Mouse (Mus musculus): Measurements from ENCODE around the gene Gpr88.
"Not testable (repeated sequence)": the region's sequence is repeated elsewhere in the genome, so short reads cannot be mapped to it uniquely, and the experiment has no call there.

Gene Gpr88

DNA sequence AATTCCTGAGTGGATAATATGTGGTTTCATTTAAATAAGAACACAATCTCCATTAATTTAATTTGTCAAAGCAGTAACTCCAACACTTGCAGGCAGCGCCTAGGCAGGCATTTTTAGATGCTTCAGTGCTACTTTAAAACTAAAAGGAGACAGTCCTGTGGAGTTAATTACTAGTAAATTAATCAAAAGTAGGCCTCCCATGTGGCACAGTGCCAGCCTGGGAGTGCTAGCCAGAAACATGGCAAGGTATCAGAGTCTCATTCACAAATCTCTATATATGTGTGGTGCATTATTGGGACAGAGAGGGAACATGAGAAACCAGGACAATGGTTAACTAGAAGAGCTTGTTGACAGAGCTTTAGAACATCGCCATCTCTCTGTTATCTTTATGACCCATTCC is 4.3 kb downstream of the Gpr88 start:
- no peak for ATAC-seq (ENCODE audit: insufficient number of reproducible peaks, low FRiP score, low TSS enrichment)

- ATAC-seq (ENCODE audit: insufficient number of reproducible peaks, low FRiP score, low TSS enrichment) = no peak
Measured at GRCm38 (mm10) chr3:116244476-116244875, 8.8 kb downstream of the Gpr88 start.

DNA sequence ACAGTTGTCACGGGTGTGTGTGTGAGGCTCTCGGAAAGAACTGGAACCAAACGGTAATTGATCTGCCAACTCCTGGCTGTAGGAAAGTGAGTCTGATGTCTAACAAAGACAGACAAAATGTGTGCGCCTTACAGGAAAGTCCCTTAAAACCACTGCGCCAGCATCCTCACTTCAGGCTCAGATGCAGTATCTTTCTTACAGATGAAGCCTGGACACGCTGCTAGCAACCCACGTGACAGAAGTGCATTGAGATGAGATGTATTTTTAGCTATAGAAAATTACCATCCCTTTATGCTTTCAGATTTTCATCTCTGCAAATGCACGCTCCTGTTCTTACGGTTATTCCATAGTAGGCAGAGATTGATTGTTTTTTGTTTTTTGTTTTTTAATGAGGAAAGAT is 10.6 kb downstream of the Gpr88 start:
- ATAC-seq (ENCODE audit: insufficient number of reproducible peaks, low FRiP score, low TSS enrichment) = no peak

GRCm38 (mm10) chr3:116237527-116237926 is 15.8 kb downstream of the Gpr88 start:
- ATAC-seq (ENCODE audit: insufficient number of reproducible peaks, low FRiP score, low TSS enrichment) = no peak

DNA sequence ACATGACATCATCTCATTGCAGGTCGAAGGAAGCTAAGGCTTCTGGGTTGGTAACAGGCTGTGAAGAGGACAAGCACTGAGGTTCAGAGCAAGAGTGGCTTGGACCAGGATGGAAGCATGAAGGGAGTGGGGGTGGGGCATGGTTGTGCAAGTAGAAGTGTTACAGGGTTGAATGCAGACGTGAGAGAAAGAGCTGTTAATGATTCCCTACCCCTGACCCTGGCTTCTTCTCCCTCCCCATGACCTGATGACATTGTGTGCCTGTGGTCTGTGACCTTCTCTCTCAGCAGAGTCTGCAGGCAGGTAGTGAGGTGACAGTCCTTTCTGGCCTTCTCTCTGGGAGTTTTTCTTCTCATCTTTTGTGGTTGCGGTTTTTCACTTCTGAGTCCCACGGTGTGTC is 16.4 kb downstream of the Gpr88 start:
- no peak for ATAC-seq (ENCODE audit: insufficient number of reproducible peaks, low FRiP score, low TSS enrichment)

- ATAC-seq (ENCODE audit: insufficient number of reproducible peaks, low FRiP score, low TSS enrichment) = no peak
Measured at GRCm38 (mm10) chr3:116233515-116233914, 19.8 kb downstream of the Gpr88 start.

DNA sequence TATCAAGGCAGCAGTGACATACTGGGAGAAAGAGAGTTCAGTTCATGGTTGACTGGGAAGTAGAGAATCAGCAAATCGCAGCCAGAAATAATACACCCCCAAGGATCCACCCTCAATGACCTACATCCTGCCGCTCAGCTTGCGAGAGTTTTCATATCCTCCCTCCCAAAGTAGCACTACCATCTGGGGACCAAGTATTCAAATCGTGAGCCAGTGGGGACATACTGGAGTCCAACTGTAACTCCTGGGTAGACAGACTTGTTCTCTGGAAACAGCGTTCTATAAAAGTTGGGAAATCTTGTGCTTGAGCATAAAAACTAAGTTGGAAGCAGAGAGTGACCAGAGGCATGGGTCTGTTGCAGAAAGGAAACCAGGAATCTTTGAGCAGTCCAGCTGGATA is 20.5 kb downstream of the Gpr88 start:
- ATAC-seq (ENCODE audit: insufficient number of reproducible peaks, low FRiP score, low TSS enrichment) = no peak

DNA sequence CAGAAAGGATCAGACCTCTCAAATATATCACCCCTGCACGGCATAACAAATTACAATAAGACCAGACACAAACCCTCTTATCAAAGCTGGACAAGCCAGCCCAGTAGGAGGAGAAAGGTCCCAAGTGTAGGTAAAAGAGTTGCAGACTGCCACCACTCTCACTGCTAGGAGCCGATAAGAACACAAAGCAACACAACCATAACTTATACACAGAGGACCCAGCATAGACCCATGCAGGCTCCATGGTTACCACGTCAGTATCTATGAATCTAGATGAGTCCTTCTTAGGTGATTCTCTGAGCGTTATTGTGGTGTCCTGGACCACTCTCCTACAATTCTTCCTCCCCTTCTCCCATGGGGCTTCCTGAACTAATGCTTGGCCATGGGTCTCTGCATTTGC is 24.0 kb downstream of the Gpr88 start:
- no peak for ATAC-seq (ENCODE audit: insufficient number of reproducible peaks, low FRiP score, low TSS enrichment)

- no peak for ATAC-seq (ENCODE audit: insufficient number of reproducible peaks, low FRiP score, low TSS enrichment)
Measured at GRCm38 (mm10) chr3:116228360-116229245, 24.7 kb downstream of the Gpr88 start.

DNA sequence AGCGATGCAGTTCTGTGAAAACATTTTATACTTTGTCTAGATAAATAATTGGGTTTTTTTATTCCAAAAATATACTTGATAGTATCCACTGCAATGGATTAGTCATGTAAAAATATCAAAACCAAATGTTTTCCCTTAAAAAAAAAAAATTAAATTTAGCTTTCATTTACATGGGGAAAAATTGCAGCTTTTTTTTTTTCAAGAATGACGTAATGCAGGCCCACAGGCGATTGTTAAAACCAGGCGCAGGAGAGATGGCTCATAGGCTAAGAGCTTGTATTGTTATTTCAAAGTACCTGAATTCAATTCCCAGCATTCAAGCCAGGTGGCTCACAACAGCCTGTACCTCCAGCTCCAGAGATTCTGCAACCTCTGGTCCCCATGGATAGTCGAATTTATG is 25.9 kb downstream of the Gpr88 start:
- no peak for ATAC-seq (ENCODE audit: insufficient number of reproducible peaks, low FRiP score, low TSS enrichment)

DNA sequence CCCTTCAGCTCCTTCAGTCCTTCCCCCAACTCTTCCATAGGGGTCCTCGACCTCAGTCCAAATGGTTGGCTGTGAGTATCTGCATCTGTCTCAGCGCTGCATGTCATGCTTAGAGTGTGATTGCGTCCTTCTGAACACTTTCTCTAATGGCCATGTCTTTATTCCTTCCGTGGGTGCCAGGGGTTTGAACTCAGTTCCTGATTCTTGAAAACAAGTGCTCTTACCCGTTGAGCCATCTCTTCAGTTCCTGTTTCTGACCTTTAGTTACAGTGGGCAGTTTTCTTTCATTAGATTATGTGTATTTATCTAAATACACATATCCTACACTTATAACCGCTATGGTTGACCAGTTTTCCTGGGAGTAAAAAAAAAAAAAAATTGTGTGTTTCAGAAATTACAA is 26.4 kb downstream of the Gpr88 start:
- no peak for ATAC-seq (ENCODE audit: insufficient number of reproducible peaks, low FRiP score, low TSS enrichment)

GRCm38 (mm10) chr3:116222511-116223243 is 30.6 kb downstream of the Gpr88 start:
- no peak for ATAC-seq (ENCODE audit: insufficient number of reproducible peaks, low FRiP score, low TSS enrichment)

GRCm38 (mm10) chr3:116221686-116222010 is 31.7 kb downstream of the Gpr88 start:
- ATAC-seq (ENCODE audit: insufficient number of reproducible peaks, low FRiP score, low TSS enrichment) = no peak

DNA sequence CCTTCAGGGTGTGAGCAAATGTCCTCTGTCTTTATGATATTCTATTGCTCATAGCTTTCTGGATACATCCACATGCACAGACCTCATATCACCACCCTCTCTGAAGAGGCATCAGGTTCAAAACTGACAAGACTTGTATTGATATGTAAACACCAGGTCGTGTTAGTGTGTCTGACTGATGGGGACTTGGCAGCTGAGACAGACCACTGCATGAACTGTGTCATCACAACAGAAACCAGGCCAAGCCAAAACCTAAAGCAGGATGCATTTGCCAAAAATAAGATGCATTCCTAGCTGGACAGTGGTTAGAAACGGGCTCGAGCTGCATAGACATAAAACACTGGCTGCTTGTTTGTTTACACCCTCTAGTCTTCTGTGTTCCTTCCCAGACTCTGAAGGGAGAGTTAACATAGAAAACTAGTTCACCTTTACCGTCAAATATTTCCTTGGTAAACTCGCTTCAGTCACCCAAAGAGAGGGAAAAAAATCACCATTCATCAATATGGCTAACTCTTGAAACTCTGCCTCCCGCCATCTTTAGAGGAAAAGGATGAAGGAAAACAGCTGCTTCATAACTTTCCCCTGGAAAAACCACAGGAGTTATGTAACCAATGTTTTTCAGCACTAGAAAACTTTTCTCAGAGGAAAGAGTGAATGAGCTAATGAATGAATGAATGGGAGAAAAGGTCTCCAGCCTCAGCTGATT is 32.2 kb downstream of the Gpr88 start:
- no peak for ATAC-seq (ENCODE audit: insufficient number of reproducible peaks, low FRiP score, low TSS enrichment)

GRCm38 (mm10) chr3:116217398-116217797 is 35.9 kb downstream of the Gpr88 start:
- ATAC-seq (ENCODE audit: insufficient number of reproducible peaks, low FRiP score, low TSS enrichment) = not testable (repeated sequence)

- ATAC-seq (ENCODE audit: insufficient number of reproducible peaks, low FRiP score, low TSS enrichment) = no peak
Measured at GRCm38 (mm10) chr3:116216261-116216660, 37.0 kb downstream of the Gpr88 start.

- no peak for ATAC-seq (ENCODE audit: insufficient number of reproducible peaks, low FRiP score, low TSS enrichment)
Measured at GRCm38 (mm10) chr3:116211639-116212038, 41.7 kb downstream of the Gpr88 start.

DNA sequence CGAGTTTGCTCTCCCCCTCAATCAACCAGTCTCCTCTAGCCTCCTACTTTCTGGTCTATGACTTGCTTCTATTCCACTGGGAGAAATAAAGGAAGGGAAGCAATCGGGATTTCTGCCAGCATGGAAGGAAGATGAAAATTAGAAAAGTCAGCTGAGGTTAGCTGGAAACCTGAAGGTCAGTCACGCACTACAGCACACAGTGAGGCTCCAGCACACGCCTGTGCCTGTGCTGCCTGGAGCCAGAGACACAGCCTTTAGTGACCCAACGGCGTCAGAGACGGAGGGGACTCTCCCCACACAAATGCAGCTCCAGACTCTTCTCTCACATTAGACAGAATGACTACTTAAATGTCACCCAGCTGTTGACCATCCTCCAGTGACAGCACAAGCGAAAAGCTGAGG is 42.6 kb downstream of the Gpr88 start:
- no peak for ATAC-seq (ENCODE audit: insufficient number of reproducible peaks, low FRiP score, low TSS enrichment)

DNA sequence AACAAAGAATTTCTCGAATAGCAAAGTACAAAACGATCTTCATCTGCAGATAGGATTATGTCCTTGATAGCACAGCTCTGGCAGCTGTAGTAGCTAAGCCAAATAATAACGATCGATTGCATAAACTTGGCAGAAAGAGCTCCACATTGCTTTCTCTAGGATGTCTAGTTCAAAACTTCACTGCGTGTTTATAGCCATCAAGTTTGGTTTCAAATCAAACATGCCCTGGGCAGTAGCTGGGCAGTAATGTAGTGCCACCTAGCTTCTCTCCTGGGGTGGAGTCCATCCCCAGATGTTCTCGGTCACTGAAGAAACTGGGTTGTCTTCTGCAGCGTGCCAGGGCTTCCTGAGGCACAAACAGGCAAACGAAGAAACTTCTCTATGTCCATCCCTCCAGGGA is 44.1 kb downstream of the Gpr88 start:
- no peak for ATAC-seq (ENCODE audit: insufficient number of reproducible peaks, low FRiP score, low TSS enrichment)

DNA sequence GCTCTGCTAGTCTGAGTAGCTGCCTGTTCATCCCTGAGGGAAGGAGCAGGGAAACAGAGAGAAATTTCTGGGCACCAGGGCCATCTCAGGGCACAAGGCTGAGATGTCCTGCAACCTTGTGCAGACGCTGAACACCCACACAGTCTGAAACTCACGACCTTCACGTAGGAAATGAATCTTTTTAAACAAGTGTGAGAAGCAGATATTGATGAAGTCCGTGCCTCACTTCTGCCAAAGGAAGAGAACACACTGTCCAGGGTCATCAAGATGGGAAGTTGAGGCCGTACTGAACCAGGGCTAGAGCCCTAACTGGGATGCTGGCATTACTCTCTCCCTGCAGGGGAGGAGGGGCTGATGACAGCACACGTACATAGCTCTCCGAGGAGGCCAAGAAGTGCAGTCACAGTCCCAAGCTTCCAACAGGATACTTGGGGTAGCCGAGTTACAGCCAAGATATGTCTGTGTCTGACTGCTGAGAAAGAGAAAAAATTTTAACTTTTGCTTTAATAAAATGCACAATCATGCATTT is 46.9 kb downstream of the Gpr88 start:
- ATAC-seq (ENCODE audit: insufficient number of reproducible peaks, low FRiP score, low TSS enrichment) = no peak
